Mouse (Mus musculus): ENCODE data around the gene Cdca7l.
"Not testable (repeated sequence)": the region's sequence is repeated elsewhere in the genome, so short reads cannot be mapped to it uniquely, and the experiment has no call there.

The Cdca7l gene

DNA sequence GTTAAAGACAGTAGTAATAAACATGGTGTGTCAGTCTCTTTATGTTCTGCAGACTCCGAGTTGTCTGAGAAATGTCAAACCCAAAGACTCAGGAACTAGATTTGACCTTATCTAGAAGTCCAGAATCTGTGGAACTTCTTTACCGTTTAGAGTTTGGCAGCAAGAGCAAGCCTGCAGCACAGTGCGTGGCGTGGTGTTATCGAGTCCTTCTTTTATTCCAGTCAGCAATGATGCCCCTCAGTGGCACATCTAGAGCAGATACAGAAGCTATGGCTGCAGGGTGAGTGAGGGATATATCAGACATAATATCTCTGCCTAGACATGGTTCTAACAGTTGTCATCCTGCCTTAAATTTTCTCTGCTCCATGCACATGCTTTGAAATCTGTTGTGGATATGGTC is 58.6 kb downstream of the Cdca7l start:
- DNase-seq (ENCODE audit: low spot score): no peak

DNA sequence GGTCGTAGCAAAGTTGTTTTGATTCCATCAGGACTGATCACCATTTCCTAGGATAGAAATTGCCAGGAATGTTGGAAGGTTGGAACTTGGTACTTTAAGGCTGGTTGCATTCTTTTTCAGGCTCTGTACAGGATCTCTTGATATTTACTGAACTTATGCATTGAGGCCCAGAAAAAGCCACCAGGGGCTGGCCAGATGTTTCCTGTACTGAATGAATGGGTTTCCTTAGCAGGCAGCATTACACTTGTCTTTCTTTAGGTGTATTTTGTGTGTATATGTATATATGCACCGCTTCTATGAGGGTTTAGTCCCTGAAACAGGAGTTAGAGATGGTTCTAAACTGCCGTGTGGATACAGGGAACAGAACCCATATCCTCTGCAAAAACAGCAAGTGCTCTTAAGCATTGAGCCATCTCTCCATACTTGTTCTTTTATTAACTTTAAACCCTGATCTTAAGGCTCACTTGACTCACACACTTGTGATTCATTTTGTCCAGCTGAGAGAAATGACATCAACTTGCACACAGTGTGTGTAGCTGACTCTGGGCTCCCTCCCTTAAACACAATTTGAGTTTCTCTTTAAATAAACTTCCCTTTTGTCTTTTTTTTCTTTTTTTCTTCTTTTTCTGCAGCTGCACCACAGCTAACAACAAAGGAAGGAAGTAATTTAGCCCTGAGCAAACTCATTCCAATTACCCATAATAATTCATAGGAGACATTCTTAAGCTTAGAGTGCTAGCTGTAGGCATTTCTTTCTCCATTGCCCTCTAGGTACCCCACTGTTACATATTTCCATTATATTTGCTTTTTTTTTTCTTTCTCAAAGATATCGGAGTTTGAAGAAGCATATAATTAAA is 63.8 kb downstream of the Cdca7l start:
- DNase-seq (ENCODE audit: low spot score): no peak

DNA sequence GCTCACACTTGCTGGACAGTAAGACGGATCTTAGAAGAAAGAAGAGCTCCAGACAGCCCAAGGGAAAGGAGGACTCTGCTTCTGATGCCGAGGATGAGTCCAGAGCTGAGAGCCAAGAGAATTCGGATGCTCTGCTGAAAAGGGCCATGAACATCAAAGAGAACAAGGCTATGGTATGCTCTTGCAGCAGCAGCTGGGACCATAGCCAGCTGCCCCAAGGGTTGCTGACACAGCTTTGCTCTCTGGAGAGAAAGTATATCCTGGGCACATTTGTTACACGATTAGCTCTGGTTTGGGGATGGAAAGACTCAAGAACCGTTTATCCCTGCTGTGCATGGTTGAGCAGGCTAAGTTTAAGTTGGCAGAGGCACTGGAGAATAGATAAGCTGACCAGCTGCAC is 68.2 kb downstream of the Cdca7l start:
- no peak for DNase-seq (ENCODE audit: low spot score)

DNA sequence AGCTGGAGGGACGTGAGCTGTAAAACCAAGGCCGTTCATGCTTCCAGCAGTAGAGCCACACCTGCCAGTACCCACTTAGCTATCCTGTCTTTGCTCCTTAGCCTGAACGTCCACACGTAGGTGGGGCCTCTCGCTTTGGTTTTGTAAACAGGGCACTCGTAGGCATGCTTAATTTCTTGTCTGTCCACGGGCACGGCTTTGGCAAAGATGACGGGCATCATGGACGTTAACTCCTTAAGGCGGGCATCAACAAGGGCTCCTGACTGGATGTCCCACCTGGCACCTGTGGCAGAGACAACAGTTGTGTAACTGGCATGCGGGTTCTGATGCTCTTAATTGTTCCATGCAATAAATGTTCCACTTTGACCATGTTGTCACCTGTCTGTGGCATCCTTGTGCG is 74.3 kb downstream of the Cdca7l start:
- DNase-seq (ENCODE audit: low spot score): no peak

DNA sequence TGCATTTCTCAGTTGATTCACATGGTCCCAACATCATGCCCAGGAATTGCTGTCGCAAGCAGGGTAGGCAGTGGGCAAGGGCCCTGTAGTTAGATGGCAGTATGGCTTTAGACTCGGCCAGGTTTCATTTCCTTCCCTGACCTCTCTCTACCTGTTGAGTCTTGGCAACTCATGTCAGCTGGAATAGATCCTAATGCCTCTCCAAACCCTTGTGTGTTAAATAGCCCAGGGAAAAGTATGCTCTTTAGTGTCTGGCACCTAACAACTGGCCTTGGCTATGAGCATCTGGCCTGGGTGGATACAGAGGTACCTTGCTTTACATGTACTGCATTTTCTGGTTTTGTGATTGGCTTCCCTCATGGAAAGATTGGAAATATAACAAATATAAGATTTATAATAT is 80.5 kb downstream of the Cdca7l start:
- DNase-seq (ENCODE audit: low spot score): no peak

DNA sequence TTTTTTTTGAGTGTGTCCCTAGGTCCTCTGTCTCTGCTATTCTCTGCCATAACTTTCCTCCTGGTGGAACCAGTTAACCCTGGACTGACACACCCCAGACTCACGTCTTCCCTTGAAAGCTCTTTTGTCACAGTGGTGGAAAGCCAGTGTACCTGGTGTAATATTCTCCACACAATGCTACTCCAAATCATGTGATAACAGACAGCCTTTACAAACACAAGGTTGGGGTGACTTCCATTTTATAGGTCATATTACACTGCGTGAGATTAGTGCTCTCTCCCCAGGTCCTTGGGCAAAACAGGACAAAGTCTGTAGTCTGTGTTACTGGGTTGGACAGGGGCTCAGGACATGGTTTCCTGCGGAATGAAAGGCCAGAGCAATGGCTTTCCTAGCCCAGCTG is 83.3 kb downstream of the Cdca7l start:
- no peak for DNase-seq (ENCODE audit: low spot score)

DNA sequence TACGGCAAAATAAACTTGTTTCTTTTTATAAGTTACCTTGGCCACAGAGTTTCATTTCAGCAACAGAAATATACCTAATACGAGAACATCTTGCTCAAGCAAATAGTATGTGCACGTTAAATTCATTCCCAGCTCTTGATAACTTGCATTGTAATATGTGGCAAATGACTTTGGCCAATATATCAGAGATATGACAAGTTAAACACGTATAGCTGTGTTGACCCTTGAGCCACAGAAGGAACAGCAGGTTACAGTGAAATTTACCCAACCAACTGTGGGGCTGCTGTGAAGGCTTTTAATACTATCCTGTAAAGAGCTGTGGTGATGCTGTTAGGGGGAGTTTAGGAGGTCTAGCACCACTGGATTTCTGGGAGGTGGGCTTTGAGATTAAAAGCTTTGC is 96.7 kb downstream of the Cdca7l start:
- not testable (repeated sequence) for DNase-seq (ENCODE audit: low spot score)

DNA sequence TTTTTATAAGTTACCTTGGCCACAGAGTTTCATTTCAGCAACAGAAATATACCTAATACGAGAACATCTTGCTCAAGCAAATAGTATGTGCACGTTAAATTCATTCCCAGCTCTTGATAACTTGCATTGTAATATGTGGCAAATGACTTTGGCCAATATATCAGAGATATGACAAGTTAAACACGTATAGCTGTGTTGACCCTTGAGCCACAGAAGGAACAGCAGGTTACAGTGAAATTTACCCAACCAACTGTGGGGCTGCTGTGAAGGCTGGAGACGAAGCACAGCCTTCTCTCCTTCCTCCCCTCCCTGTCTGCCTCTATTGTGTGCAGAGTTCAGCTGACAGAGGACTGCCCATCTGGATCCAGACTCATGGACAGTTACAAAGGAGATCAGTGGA is 97.3 kb downstream of the Cdca7l start:
- not testable (repeated sequence) for DNase-seq (ENCODE audit: low spot score)

DNA sequence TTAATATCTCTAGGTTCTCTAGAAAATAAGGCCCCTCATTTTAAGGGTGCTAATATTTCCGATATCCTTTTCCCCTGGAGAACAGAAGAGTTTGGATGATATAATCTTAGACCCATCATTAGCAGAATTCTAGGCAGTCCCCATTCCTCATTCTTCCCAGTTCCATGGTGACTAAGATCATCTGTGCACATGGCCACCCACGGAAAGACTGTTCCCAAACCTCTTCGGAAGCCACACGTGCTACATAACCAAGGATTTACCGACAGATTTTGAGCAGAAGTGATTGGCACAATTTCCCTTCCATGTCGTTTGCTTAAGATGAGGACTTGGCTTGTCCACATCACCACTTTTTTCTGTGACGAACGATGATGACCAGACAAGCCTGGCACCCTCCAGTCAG is 99.6 kb downstream of the Cdca7l start:
- no peak for DNase-seq (ENCODE audit: low spot score)

DNA sequence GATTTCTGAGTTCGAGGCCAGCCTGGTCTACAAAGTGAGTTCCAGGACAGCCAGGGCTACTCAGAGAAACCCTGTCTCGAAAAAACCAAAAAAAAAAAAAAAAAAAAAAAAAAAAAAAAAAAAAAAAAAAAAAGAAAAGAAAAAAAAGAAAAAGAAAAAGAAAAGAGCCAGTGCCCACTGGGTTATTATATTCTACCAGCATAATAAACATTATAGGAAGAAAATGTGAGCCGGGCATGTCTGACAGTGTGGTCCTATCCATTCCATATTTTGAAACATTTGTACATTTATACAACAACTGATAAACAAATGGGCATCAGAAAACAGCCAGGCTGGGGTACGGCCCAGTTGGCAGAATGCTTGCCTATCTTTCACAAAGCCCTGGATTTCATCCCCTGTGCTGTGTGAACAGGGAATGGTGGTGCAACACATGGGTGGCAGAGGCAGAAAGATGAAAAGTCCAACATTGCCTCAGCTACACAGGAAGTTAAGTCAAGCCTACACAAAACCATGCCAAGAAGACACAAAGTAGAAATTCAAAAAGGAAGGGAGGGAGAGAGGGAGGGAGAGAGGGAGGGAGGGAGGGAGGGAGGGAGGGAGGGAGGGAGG is 101.2 kb downstream of the Cdca7l start:
- DNase-seq (ENCODE audit: low spot score): not testable (repeated sequence)

DNA sequence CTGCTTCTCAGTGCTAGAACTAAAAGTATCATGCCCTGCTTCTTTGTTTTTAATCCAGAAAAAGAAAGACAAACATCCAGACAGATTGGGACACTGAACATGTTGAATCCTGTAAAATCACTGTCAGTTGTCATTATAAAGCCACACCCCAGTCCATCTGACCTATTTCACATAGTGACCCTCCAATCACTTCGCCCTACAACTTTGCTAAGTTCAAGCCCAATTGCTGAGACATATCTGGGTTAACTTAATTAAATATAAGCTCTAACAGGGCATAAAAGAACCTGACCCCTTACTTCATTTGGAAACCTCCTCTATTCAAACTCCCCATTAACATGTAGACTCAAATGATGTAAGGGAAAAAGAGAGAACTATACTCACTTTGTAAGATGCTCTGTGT is 107.3 kb downstream of the Cdca7l start:
- no peak for DNase-seq (ENCODE audit: low spot score)

DNA sequence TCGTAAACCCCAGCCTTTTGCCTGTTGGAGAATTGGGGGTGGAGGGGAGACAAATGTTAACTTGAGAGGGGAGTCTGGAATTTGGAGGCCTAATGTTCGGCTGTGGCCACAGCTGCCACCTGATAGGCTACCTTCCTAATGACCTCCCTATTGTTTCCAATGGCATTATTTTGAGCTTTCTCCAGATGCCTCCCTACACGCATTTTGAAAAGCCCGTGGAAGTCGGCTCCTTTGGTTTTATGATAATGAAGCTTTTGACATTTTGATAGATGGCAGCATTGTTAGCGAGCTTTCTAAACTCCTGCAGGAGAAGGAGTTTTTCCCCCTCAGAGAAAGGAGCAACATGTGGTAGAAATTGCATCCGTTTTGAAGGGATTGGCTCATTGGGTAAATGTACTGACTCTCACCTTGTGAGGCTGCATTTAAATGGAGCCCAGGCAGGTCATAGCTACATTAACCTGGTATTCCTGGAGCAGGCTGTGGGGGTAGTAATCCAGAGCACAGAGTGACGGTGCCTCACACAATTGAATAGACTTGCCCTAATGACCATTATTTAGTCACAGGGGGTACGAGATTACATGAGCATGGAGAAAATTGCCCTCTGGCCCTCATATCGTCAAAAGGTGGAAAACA is 110.6 kb downstream of the Cdca7l start:
- no peak for DNase-seq (ENCODE audit: low spot score)

DNA sequence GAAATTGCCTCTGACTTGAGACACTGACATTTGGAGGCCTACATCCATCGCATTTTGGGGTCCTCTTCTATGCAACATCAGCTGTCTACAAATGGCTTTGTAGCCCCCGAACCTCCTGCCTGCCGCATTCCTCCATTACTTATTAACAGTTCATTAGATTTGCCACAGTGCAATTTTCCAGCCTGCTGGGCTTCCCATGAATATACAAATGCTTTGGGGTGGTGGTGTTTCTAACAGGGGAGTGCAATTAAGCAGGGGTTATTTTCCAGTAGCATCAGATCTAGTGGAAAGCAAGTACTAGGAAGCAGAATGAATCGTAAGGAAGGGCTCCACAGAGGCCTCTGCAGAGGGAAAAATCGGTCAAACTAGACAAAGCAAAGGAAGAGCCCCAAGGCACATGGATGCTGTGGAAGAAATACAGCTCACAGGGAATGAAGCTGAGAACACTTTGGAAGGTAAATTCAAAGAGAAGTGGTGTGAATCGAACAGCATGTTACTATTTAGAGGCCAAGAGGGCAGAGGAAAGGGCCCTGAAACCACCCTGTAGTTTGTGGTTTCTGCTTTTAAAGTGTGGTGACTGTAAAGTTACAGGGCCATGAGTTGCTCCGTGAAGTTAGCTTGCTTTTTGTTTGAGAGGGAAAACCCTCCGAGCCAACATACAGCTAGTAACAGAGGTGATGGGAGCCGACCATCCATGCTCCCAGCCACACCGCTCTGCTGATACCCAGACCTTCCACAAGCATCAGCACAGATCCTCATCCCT is 111.9 kb downstream of the Cdca7l start:
- no peak for DNase-seq (ENCODE audit: low spot score)

Data from urinary bladder, postnatal 10 days (tissue).